Mouse (Mus musculus) hindbrain, embryonic 10.5 days (tissue): Measurements from ENCODE around the gene Olfr1255. TPM values are rescaled to one million over a fixed set of nuclear protein-coding genes. Genes with fewer than 3 reads are reported as not detected.

ENCODE experiments used
- DNase-seq: peaks from one replicate; pipeline ENCODE4 v3.0.0-alpha.2; 2017; ENCODE audit warnings: low spot score
- H3K27ac ChIP-seq: fragments of 300-500 bp; sonication (generic); 2 replicates; pipeline ENCODE4 v1.5.1; 2016; ENCODE audit warnings: mild to moderate bottlenecking, moderate library complexity
- H3K27me3 ChIP-seq: fragments of 300-500 bp; sonication (generic); 2 replicates; pipeline ENCODE4 v1.6.1; 2016; ENCODE audit warnings: mild to moderate bottlenecking; ENCODE audit not compliant: poor library complexity, insufficient read depth, severe bottlenecking
- H3K36me3 ChIP-seq: fragments of 300-500 bp; sonication (generic); 2 replicates; pipeline ENCODE4 v1.6.1; 2016; ENCODE audit warnings: mild to moderate bottlenecking, moderate library complexity
- H3K4me1 ChIP-seq: fragments of 300-500 bp; sonication (generic); replicated peaks from 2 replicates; pipeline ENCODE4 v1.6.1; 2016; ENCODE audit warnings: mild to moderate bottlenecking
- H3K4me3 ChIP-seq: fragments of 300-500 bp; sonication (generic); 2 replicates; pipeline ENCODE4 v1.5.1; 2016; ENCODE audit warnings: mild to moderate bottlenecking, moderate library complexity
- H3K9me3 ChIP-seq: fragments of 300-500 bp; sonication (generic); 2 replicates; pipeline ENCODE4 v1.6.1; 2016; ENCODE audit warnings: mild to moderate bottlenecking, moderate library complexity
- WGBS: fragments of 180-500 bp; shearing (Covaris S2); methylation state at CpG from one replicate; pipeline ENCODE4 v1.1.7; 2016; 5-methylcytosine and 5-hydroxymethylcytosine counted together
- polyA plus RNA-seq: library from polyadenylated mRNA; unstranded; fragments of >200 nt; fragmentation: Nextera tagmentation; extraction: Ambion mirVana; gene quantifications from 2 replicates; pipeline ENCODE4 v1.2.1, GENCODE M21; 2016

Olfr1255 gene
- not detected in 2 replicates for polyA plus RNA-seq

DNA sequence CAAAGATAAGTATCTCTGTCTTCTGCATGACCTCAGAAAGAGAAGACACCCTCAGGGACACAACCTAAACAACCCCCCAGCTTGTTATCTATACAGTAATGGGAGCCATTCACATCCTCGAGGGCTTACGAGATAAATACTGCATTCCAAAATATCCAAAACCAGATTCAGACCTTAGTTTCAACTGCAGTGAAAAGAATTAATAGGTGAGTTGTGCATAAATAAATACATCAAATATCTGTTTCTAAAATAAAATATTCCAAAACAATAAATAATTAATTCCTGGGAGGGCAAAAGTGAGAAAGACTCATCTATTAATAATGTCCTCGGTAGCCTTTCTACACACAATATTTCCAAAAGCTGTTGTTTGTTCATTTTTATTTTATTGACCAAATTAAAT is at the start of gene Olfr1255:
Olfr1255 (plus strand) TSS at position 301 of the 400 bp plus-strand sequence.
- Histone ChIP-seq H3K27ac (no peak within 1 kb of the TSS), H3K9me3 (no peaks in the 10 kb centered on the region)
- DNase-seq: no peak

DNA sequence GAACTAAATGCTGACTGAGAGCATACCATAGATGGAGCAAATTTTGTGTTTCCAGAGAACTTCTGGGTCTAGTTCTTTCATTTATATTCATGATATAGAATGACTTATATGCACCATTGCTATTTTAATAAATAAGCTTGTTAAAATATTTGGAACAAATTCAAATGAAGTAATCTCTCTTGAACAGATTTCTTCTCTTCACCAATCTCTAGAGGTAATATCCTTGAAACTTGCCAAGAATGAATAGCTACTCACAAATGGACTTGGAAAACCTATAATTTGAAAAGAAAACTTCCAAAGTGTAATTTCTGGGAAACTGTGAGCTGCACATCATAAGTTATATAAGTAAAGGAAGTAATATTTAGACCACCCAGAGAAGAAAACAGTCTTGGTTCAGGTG is 18.3 kb upstream of the Olfr1255 start, which contains the start of gene Olfr1254:
Olfr1254 (minus strand) TSS at position 101 of the 400 bp plus-strand sequence.
- H3K9me3 ChIP-seq: no peaks in the 10 kb centered on the region
- no peaks in the 10 kb centered on the region for H3K36me3 ChIP-seq
- no peaks in the 10 kb centered on the region for H3K27me3 ChIP-seq
- DNase-seq: no peak
- no peak within 1 kb of the TSS for H3K27ac ChIP-seq
- no peaks in the 10 kb centered on the region for H3K4me1 ChIP-seq
- no peak within 1 kb of the TSS for H3K4me3 ChIP-seq

More for the DNA sequence above, at the start of gene Olfr1255:
- Histone ChIP-seq H3K4me3 (no peak within 1 kb of the TSS), H3K36me3 (no peaks in the 10 kb centered on the region), H3K27me3 (no peaks in the 10 kb centered on the region), H3K4me1 (no peaks in the 10 kb centered on the region)
- WGBS: 88% methylated on average over 3 of the region's 3 CpGs

DNA sequence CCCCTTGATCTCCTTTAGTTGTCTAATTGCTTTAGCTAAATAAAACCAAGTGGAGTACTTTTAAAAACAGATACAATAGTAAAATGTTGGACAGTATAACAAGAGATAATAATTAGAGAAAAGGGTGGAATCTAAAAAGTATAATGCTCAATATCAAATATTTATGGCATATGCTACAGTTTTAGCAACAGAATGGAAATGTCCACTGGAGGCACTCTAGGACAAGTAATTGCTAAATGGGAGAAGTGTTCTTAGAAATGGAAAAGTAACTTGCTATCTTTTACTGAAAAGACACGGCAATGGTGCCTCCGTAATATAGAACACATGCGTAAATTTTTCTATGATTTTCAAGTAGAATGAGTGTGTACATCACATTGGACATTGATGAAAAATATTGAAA is 12.3 kb upstream of the Olfr1255 start:
- Histone ChIP-seq H3K4me3 (no peak overlapping the region), H3K27ac (no peak overlapping the region), H3K36me3 (no peaks in the 10 kb centered on the region), H3K9me3 (no peaks in the 10 kb centered on the region), H3K4me1 (no peaks in the 10 kb centered on the region), H3K27me3 (no peaks in the 10 kb centered on the region)
- DNase-seq: no peak
- 94% methylated on average over 3 of the region's 3 CpGs for WGBS

DNA sequence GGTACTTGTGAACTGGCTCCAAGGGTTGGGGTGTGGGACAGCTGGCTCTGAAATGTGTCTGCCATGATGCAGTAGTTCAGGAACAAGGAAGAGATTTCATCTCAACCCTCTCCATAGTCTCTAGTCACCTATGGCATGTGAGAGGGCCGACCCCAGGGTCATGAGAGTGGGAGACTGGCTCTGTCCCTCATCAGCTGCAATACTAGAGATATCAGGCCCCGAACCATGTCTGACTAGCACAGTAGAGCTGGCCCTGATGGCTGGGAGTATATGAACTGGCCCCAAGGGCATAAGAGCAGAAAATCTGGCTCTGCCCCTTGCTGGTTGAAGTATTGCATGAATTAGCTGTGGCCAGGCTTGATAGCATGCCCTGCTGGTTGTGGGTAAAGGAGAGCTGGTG is 1.1 kb upstream of the Olfr1255 start:
- Histone ChIP-seq H3K27ac (no peak overlapping the region), H3K4me1 (no peaks in the 10 kb centered on the region), H3K9me3 (no peaks in the 10 kb centered on the region), H3K27me3 (no peaks in the 10 kb centered on the region), H3K4me3 (no peak overlapping the region), H3K36me3 (no peaks in the 10 kb centered on the region)
- 87% methylated on average over 2 of the region's 2 CpGs for WGBS
- DNase-seq: no peak

DNA sequence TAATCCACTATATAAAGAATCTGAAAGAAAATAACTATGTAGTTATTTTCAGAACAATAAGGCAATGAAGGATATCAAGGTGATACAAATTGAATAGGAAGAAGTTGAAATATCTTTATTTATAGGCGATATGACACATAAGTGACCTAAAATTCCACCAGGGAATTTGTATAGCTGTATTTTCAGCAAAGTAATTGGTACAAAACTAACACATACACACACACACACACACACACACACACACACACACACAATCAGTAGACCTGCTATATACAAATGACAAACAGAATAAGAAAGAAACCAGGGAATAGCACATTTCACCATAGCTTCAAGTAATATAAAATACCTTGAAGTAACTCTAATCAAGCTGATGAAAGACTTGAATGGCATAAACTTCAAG is 8.4 kb downstream of the Olfr1255 start:
- Histone ChIP-seq H3K36me3 (no peaks in the 10 kb centered on the region), H3K4me1 (no peaks in the 10 kb centered on the region), H3K27ac (no peak overlapping the region), H3K4me3 (no peak overlapping the region), H3K27me3 (no peaks in the 10 kb centered on the region), H3K9me3 (0 out of 2 replicates have a peak, but pooled peaks cover 3% of the 10 kb centered on the region)
- 81% methylated on average over 1 of the region's 1 CpGs for WGBS
- DNase-seq: no peak

DNA sequence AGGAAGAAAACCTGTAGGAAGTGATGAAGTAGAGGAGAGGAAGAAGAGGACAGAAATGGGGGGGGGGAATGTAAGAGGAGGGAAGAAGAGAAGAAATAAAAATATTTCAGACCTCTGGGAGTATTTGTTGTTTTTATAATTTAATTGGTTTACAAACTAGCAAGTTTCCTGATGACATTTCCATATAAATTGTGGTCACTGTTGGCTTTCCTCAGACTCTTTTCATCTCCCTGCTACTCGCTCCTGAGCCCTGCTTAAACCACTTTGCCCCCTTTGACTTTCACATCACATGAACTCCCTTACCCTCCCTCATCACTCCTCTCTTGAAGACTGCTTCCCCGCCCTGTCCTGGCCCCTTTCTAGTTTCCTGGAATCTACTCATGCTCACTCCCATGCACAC is 29.6 kb downstream of the Olfr1255 start, which contains the start of gene Olfr1256:
Olfr1256 (minus strand) TSS at position 101 of the 400 bp plus-strand sequence.
- Histone ChIP-seq H3K9me3 (no peaks in the 10 kb centered on the region), H3K36me3 (no peaks in the 10 kb centered on the region), H3K4me1 (no peaks in the 10 kb centered on the region), H3K27me3 (no peaks in the 10 kb centered on the region), H3K27ac (no peak within 1 kb of the TSS), H3K4me3 (no peak within 1 kb of the TSS)
- WGBS: 58% methylated on average over 2 of the region's 2 CpGs
- no peak for DNase-seq

DNA sequence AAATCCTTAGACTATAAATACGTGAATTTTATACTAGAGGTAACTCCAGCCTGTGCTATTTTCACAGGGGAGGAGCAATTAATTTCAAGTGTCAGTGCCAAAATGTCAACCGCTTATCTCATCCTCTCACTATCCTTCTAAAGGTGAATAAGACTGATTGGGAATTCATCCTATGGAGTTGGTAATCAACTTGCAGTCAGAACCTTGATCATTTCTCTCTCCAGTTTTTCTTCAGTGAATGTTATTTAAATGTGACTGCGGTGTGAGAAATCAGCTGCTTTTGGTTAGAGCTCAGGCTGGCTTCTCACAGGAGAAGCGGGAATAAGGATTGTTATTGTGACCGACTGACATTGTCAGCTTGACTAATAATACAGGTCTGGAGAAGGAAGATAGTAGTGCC is 36.3 kb downstream of the Olfr1255 start, which contains the start of gene Olfr48:
Olfr48 (minus strand) TSS at position 101 of the 400 bp plus-strand sequence.
- Histone ChIP-seq H3K27ac (no peak within 1 kb of the TSS), H3K4me1 (no peaks in the 10 kb centered on the region), H3K36me3 (no peaks in the 10 kb centered on the region), H3K9me3 (no peaks in the 10 kb centered on the region), H3K4me3 (no peak within 1 kb of the TSS), H3K27me3 (no peaks in the 10 kb centered on the region)
- no peak for DNase-seq
- 86% methylated on average over 5 of the region's 5 CpGs for WGBS

DNA sequence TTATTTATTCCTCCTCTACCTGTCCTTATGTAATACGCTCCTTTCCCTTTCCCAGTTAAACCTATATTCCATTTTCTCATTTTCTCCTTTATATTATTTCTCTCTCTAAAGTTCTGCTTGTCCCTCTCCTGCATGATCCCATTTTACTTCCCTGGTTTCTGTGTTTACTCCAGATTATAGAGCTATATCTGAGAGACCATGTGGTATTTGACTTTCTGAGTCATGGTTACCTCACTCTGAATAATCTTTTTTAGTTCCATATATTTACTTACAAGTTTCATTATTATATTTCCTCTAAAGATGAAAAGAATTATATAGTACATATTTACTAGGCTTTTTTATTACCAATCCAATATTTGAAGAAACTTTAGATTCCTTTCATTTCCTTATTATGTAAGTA is 37.4 kb downstream of the Olfr1255 start:
- Histone ChIP-seq H3K27ac (no peak overlapping the region), H3K36me3 (no peaks in the 10 kb centered on the region), H3K4me1 (no peaks in the 10 kb centered on the region), H3K4me3 (no peak overlapping the region), H3K9me3 (no peaks in the 10 kb centered on the region), H3K27me3 (no peaks in the 10 kb centered on the region)
- DNase-seq: no peak
- 98% methylated on average over 1 of the region's 1 CpGs for WGBS

Other genes starting within 250 kb of the Olfr1255 start
- gene Olfr1245, start 233.6 kb upstream of the Olfr1255 start, polyA plus RNA-seq: not detected in 2 replicates
- not detected in 2 replicates for gene Olfr1246, start 218.9 kb upstream of the Olfr1255 start, polyA plus RNA-seq
- gene Olfr1247, start 197.9 kb upstream of the Olfr1255 start, polyA plus RNA-seq: not detected in 2 replicates
- gene Olfr1248, start 193.8 kb upstream of the Olfr1255 start, polyA plus RNA-seq: not detected in 2 replicates
- gene Olfr1249, start 177.1 kb upstream of the Olfr1255 start, polyA plus RNA-seq: not detected in 2 replicates
- gene Olfr1250, start 150.6 kb upstream of the Olfr1255 start, polyA plus RNA-seq: not detected in 2 replicates
- gene Olfr1251, start 140.1 kb upstream of the Olfr1255 start, polyA plus RNA-seq: not detected in 2 replicates
- gene Olfr1252, start 87.0 kb upstream of the Olfr1255 start, polyA plus RNA-seq: not detected in 2 replicates
- gene Olfr1253, start 55.0 kb upstream of the Olfr1255 start, polyA plus RNA-seq: not detected in 2 replicates
- gene Olfr1254, start 18.4 kb upstream of the Olfr1255 start, polyA plus RNA-seq: not detected in 2 replicates
- not detected in 2 replicates for gene Olfr1256, start 29.5 kb downstream of the Olfr1255 start, polyA plus RNA-seq
- not detected in 2 replicates for gene Olfr48, start 36.2 kb downstream of the Olfr1255 start, polyA plus RNA-seq
- not detected in 2 replicates for gene Olfr1257, start 66.4 kb downstream of the Olfr1255 start, polyA plus RNA-seq
- gene Olfr1258, start 115.3 kb downstream of the Olfr1255 start, polyA plus RNA-seq: not detected in 2 replicates
- gene Olfr1259, start 136.6 kb downstream of the Olfr1255 start, polyA plus RNA-seq: not detected in 2 replicates
- gene Olfr1260, start 162.3 kb downstream of the Olfr1255 start, polyA plus RNA-seq: not detected in 2 replicates
- gene Olfr1261, start 179.2 kb downstream of the Olfr1255 start, polyA plus RNA-seq: not detected in 2 replicates
- gene Olfr1262, start 188.1 kb downstream of the Olfr1255 start, polyA plus RNA-seq: not detected in 2 replicates
- not detected in 2 replicates for gene Olfr1263, start 200.1 kb downstream of the Olfr1255 start, polyA plus RNA-seq
- not detected in 2 replicates for gene Olfr1264, start 213.5 kb downstream of the Olfr1255 start, polyA plus RNA-seq
- gene Olfr1265, start 223.3 kb downstream of the Olfr1255 start, polyA plus RNA-seq: not detected in 2 replicates